Mouse (Mus musculus): Measurements from ENCODE around the gene Syf2. TPM values are rescaled to one million over a fixed set of nuclear protein-coding genes. Genes with fewer than 3 reads are reported as not detected.
"Not testable (repeated sequence)": the region's sequence is repeated elsewhere in the genome, so short reads cannot be mapped to it uniquely, and the experiment has no call there.

Syf2 gene
- 64.1 and 73.0 TPM in 2 replicates for polyA plus RNA-seq (2014; fragmentation: Nextera tagmentation; extraction: Ambion mirVana)

DNA sequence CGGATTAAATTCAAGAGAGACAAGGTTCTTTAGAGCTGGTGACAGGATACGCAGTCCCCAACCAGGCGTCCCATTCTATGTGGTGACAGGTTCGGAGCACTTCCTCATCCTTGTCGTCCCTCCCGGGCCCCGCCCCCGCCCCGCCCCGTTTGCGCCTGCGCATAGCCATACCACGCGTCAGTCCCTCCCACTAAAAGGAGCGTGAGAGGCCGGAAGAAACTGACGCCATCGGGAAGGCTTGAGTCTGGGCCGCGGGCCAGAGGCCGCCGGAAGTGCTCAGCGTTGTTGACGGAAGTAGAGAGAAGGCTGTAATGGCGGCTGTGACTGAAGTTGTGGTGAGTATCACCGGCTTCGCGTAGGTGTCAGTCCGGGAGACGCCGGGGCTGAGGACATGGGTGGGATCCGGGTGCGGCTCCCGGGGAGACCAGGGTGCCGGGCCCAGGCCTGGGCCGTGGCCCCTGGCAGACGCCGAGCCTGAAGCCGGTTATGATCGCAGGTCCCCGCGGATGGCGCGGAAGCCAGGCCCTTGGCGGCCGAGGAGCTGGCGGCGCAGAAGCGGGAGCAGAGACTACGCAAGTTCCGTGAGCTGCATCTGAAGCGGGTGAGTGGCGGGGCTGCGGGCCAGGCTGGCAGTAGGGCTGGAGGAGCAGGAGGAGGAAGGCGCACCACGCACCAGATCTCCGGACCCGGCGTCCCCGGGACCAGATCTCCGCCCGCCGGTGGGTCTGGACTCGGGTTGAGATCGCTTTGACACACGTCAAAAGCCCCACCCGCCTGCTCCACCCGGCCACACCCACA is at the start of gene Syf2:
Syf2 (plus strand) TSS at position 215 of the 798 bp plus-strand sequence.
- peak; percentile 94 for ATAC-seq (ENCODE audit: insufficient read depth, low FRiP score, low TSS enrichment)
- H3K4me2 ChIP-seq (ENCODE audit: low read depth) = peak within 1 kb of the TSS; percentile 92
- peak within 1 kb of the TSS; percentile 91 for H3K4me3 ChIP-seq (ENCODE audit: low read depth, low read length)
- no peaks in the 10 kb centered on the region for H3K27me3 ChIP-seq (ENCODE audit: control insufficient read depth, insufficient read depth, low read length)
- peak; percentile 96 for DNase-seq (ENCODE audit: low spot score)
- H3K36me3 ChIP-seq (ENCODE audit: control insufficient read depth, insufficient read depth, low read length) = peaks cover 10% of the 10 kb centered on the region; the same call in 1 of the 2 replicates
- no peaks in the 10 kb centered on the region for H3K4me1 ChIP-seq (ENCODE audit: control insufficient read depth, insufficient read depth, low read length)
- peak within 1 kb of the TSS; percentile 45 for H3K27ac ChIP-seq (ENCODE audit: low read depth, low read length)
- WGBS = under 1% methylated on average over 68 of the region's 68 CpGs
- peak within 1 kb of the TSS; percentile 53 for H3K9ac ChIP-seq (ENCODE audit: low read length)
- H3K9me3 ChIP-seq (ENCODE audit: control insufficient read depth, low read length) = no peaks in the 10 kb centered on the region

DNA sequence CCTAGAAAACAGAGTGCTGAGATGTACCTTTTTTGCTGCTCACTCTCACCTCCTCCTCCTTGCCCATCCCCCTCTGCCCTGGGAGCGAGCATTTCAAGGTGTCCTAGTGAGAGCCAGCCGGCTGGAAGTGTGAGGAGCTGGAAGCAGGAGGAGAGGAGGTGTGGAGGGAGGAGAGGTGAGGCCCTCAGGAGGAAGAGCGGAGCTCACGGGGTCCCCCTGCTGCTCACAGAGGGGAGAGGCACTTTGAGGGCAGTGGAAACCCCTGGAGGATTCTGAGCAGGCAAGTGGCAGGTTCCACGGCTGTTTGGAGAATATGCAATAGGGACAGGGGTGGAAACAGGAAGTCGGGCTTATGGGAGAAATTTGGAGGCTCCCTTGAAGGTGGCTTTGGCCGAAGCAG is 47.4 kb upstream of the Syf2 start:
- H3K36me3 ChIP-seq (ENCODE audit: control insufficient read depth, insufficient read depth, low read length) = no peaks in the 10 kb centered on the region
- no peak overlapping the region for H3K4me3 ChIP-seq (ENCODE audit: low read depth, low read length)
- peak; percentile 40 for DNase-seq (ENCODE audit: low spot score)
- H3K9ac ChIP-seq (ENCODE audit: low read length) = no peak overlapping the region
- no peak for ATAC-seq (ENCODE audit: insufficient read depth, low FRiP score, low TSS enrichment)
- 0 out of 2 replicates have a peak, but pooled peaks cover 5% of the 10 kb centered on the region for H3K4me1 ChIP-seq (ENCODE audit: control insufficient read depth, insufficient read depth, low read length)
- H3K27me3 ChIP-seq (ENCODE audit: control insufficient read depth, insufficient read depth, low read length) = no peaks in the 10 kb centered on the region
- no peaks in the 10 kb centered on the region for H3K9me3 ChIP-seq (ENCODE audit: control insufficient read depth, low read length)
- H3K4me2 ChIP-seq (ENCODE audit: low read depth) = no peak overlapping the region
- no peak overlapping the region for H3K27ac ChIP-seq (ENCODE audit: low read depth, low read length)
- WGBS = 33% methylated on average over 7 of the region's 7 CpGs

DNA sequence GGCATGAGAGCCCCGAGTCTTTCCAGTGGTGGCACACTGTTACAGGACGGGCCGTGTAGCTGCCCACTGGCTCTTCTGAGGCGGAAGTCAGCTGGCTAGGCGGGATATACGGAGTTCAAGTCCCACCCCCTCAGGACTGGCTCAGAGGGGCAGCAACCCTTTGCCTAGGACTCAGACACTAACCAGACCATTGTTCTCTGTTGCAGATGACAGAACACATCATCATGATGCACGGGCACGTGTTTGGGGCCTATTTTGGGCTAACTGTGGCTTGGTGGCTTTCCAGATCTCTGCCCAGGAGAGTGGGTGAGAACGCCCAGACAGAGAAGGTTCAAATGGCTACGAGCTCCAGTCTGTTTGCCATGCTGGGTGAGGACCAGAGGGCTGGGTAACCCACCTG is 46.9 kb upstream of the Syf2 start:
- Histone ChIP-seq H3K9ac (ENCODE audit: low read length) (no peak overlapping the region), H3K4me3 (ENCODE audit: low read depth, low read length) (no peak overlapping the region), H3K27me3 (ENCODE audit: control insufficient read depth, insufficient read depth, low read length) (no peaks in the 10 kb centered on the region), H3K36me3 (ENCODE audit: control insufficient read depth, insufficient read depth, low read length) (no peaks in the 10 kb centered on the region), H3K4me1 (ENCODE audit: control insufficient read depth, insufficient read depth, low read length) (0 out of 2 replicates have a peak, but pooled peaks cover 5% of the 10 kb centered on the region), H3K4me2 (ENCODE audit: low read depth) (no peak overlapping the region), H3K27ac (ENCODE audit: low read depth, low read length) (no peak overlapping the region), H3K9me3 (ENCODE audit: control insufficient read depth, low read length) (no peaks in the 10 kb centered on the region)
- ATAC-seq (ENCODE audit: insufficient read depth, low FRiP score, low TSS enrichment) = no peak
- DNase-seq (ENCODE audit: low spot score) = no peak
- WGBS = 87% methylated on average over 10 of the region's 10 CpGs

DNA sequence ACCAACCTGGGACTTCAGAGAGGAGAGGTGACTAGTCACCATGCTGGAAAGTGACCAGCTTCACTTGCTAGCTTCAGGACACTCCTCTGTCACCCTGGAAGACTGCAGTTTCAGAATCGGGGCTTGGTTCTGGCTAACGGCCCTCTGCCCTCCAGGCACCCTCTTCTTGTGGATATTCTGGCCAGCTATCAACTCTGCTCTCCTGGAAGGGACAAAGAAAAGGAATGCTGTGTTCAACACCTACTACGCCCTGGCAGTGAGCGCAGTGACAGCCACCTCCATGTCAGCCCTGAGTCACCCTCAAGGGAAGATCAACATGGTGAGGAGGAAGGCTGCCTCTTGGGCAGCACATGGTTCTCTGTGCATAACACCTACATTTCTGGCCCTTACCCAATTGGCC is 46.3 kb upstream of the Syf2 start:
- ATAC-seq (ENCODE audit: insufficient read depth, low FRiP score, low TSS enrichment) (no peak), DNase-seq (ENCODE audit: low spot score) (no peak)
- no peaks in the 10 kb centered on the region for H3K36me3 ChIP-seq (ENCODE audit: control insufficient read depth, insufficient read depth, low read length)
- 0 out of 2 replicates have a peak, but pooled peaks cover 4% of the 10 kb centered on the region for H3K4me1 ChIP-seq (ENCODE audit: control insufficient read depth, insufficient read depth, low read length)
- no peak overlapping the region for H3K4me2 ChIP-seq (ENCODE audit: low read depth)
- H3K9ac ChIP-seq (ENCODE audit: low read length) = no peak overlapping the region
- no peak overlapping the region for H3K27ac ChIP-seq (ENCODE audit: low read depth, low read length)
- no peak overlapping the region for H3K4me3 ChIP-seq (ENCODE audit: low read depth, low read length)
- WGBS = 91% methylated on average over 4 of the region's 4 CpGs
- H3K27me3 ChIP-seq (ENCODE audit: control insufficient read depth, insufficient read depth, low read length) = no peaks in the 10 kb centered on the region
- no peaks in the 10 kb centered on the region for H3K9me3 ChIP-seq (ENCODE audit: control insufficient read depth, low read length)

DNA sequence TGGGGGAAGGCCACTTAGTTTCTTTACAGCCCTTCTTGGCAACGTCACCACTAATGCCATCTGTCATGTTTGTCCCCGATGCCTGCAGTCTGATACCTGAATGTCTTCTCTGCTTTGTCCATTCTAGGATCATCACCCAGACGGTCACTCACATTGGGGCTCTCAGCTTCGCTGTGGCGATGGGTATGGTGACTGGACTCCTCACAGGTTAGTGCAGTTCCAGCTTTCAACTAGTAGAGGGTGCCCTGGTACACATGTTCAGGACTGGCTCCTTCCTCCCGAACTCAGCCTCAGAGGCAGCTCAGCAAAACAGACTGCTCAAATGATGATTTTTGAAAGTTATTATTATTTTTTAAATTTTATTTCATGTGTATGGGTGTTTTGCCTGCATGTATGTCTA is 38.6 kb upstream of the Syf2 start:
- no peaks in the 10 kb centered on the region for H3K4me1 ChIP-seq (ENCODE audit: control insufficient read depth, insufficient read depth, low read length)
- no peak for DNase-seq (ENCODE audit: low spot score)
- no peak overlapping the region for H3K27ac ChIP-seq (ENCODE audit: low read depth, low read length)
- no peak overlapping the region for H3K4me2 ChIP-seq (ENCODE audit: low read depth)
- ATAC-seq (ENCODE audit: insufficient read depth, low FRiP score, low TSS enrichment) = no peak
- no peak overlapping the region for H3K9ac ChIP-seq (ENCODE audit: low read length)
- no peaks in the 10 kb centered on the region for H3K27me3 ChIP-seq (ENCODE audit: control insufficient read depth, insufficient read depth, low read length)
- H3K9me3 ChIP-seq (ENCODE audit: control insufficient read depth, low read length) = no peaks in the 10 kb centered on the region
- peaks cover 4% of the 10 kb centered on the region for H3K36me3 ChIP-seq (ENCODE audit: control insufficient read depth, insufficient read depth, low read length)
- WGBS = 83% methylated on average over 6 of the region's 6 CpGs
- no peak overlapping the region for H3K4me3 ChIP-seq (ENCODE audit: low read depth, low read length)

DNA sequence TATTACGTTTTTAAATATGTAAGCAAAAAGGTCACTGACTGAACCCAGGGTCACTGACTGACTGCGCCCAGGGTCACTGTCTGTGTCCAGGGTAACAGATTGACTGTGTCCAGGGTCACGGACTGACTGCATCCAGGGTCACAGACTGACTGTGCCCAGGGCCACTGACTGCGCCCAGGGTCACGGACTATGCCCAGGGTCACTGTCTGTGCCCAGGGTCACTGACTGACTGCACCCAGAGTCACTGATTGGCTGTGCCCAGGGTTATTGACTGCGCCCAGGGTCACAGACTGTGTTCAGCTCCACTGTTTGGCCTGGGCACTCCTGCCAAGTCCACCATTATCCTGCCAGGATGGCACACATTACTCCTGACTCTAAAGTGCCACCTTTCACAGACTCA is 33.4 kb upstream of the Syf2 start:
- Histone ChIP-seq H3K4me3 (ENCODE audit: low read depth, low read length) (no peak overlapping the region), H3K4me1 (ENCODE audit: control insufficient read depth, insufficient read depth, low read length) (no peaks in the 10 kb centered on the region), H3K36me3 (ENCODE audit: control insufficient read depth, insufficient read depth, low read length) (peaks cover 15% of the 10 kb centered on the region), H3K27me3 (ENCODE audit: control insufficient read depth, insufficient read depth, low read length) (no peaks in the 10 kb centered on the region), H3K9ac (ENCODE audit: low read length) (no peak overlapping the region), H3K9me3 (ENCODE audit: control insufficient read depth, low read length) (no peaks in the 10 kb centered on the region), H3K4me2 (ENCODE audit: low read depth) (no peak overlapping the region), H3K27ac (ENCODE audit: low read depth, low read length) (no peak overlapping the region)
- WGBS = 92% methylated on average over 6 of the region's 6 CpGs
- DNase-seq (ENCODE audit: low spot score) = no peak
- no peak for ATAC-seq (ENCODE audit: insufficient read depth, low FRiP score, low TSS enrichment)

DNA sequence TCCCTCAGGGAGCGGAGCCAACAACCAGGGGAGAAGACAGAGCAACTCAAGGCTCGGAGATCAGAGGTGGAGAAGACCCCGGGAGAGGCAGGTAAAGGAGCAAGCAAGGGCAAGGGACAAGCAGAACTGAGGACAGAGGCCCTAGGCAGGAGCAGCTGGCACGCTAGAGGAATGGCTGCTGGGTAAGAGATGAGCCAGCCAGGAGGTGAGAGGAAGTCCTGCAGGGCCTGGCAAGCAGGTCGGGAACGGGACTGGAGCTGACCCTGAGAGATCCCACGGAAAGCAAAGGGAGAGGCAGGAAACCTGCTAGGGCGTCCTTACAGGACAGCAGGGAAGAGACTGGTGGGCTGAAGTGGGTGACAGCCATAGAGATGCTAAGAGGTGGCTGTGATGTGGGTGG is 29.6 kb upstream of the Syf2 start:
- DNase-seq (ENCODE audit: low spot score) (no peak), ATAC-seq (ENCODE audit: insufficient read depth, low FRiP score, low TSS enrichment) (no peak)
- peaks cover 25% of the 10 kb centered on the region for H3K36me3 ChIP-seq (ENCODE audit: control insufficient read depth, insufficient read depth, low read length)
- H3K4me1 ChIP-seq (ENCODE audit: control insufficient read depth, insufficient read depth, low read length) = no peaks in the 10 kb centered on the region
- H3K27ac ChIP-seq (ENCODE audit: low read depth, low read length) = no peak overlapping the region
- H3K9me3 ChIP-seq (ENCODE audit: control insufficient read depth, low read length) = no peaks in the 10 kb centered on the region
- H3K4me3 ChIP-seq (ENCODE audit: low read depth, low read length) = no peak overlapping the region
- no peak overlapping the region for H3K4me2 ChIP-seq (ENCODE audit: low read depth)
- WGBS = 92% methylated on average over 8 of the region's 8 CpGs
- no peaks in the 10 kb centered on the region for H3K27me3 ChIP-seq (ENCODE audit: control insufficient read depth, insufficient read depth, low read length)
- H3K9ac ChIP-seq (ENCODE audit: low read length) = no peak overlapping the region

DNA sequence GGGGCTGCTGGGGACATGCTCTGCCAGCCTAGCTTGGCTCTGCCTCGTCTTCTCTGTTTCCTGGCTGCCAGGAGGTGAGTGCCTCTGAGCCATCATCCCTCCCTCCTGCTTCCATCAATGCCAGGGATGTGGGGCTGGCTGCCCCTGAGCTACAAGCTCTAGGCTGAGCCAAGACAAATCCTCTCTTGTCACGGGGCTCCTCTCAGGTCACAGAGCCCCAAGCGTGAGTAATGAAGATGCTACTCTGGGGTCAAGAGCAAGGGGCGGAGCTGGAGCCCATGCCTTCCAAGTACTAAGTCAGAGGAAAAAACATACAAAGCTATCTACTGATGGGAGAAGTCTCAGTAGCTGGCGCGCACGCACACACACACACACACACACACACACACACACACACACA is 27.7 kb upstream of the Syf2 start:
- no peak for ATAC-seq (ENCODE audit: insufficient read depth, low FRiP score, low TSS enrichment)

DNA sequence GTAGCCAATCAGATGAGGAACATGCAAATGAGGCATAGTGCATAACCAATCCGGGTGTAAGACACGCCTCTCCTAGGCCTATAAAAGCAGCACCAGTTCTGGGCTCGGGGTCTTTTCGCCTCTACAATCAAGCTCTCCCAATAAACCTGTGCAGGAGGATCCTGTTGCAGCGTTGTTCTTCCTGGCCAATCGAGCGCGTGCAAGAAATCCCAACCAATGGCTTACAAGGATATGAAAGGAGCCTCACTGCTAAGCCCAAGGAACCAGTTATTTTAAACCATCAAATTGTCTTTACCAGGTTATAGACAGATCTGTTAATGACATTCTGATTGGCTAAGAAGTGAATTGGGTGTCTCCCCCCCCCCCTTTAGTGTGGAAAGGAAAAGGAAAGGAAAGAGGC is 19.3 kb upstream of the Syf2 start:
- H3K4me1 ChIP-seq (ENCODE audit: control insufficient read depth, insufficient read depth, low read length); H3K27me3 ChIP-seq (ENCODE audit: control insufficient read depth, insufficient read depth, low read length); H3K9me3 ChIP-seq (ENCODE audit: control insufficient read depth, low read length); H3K9ac ChIP-seq (ENCODE audit: low read length); DNase-seq (ENCODE audit: low spot score); H3K4me3 ChIP-seq (ENCODE audit: low read depth, low read length); H3K27ac ChIP-seq (ENCODE audit: low read depth, low read length); ATAC-seq (ENCODE audit: insufficient read depth, low FRiP score, low TSS enrichment); H3K36me3 ChIP-seq (ENCODE audit: control insufficient read depth, insufficient read depth, low read length); H3K4me2 ChIP-seq (ENCODE audit: low read depth): not testable (repeated sequence)
- WGBS = 93% methylated on average over 6 of the region's 8 CpGs

More for the DNA sequence above, 27.7 kb upstream of the Syf2 start:
- H3K9me3 ChIP-seq (ENCODE audit: control insufficient read depth, low read length) = no peaks in the 10 kb centered on the region
- H3K4me1 ChIP-seq (ENCODE audit: control insufficient read depth, insufficient read depth, low read length) = no peaks in the 10 kb centered on the region
- no peak overlapping the region for H3K4me2 ChIP-seq (ENCODE audit: low read depth)
- H3K9ac ChIP-seq (ENCODE audit: low read length) = no peak overlapping the region
- no peaks in the 10 kb centered on the region for H3K27me3 ChIP-seq (ENCODE audit: control insufficient read depth, insufficient read depth, low read length)
- H3K4me3 ChIP-seq (ENCODE audit: low read depth, low read length) = no peak overlapping the region
- 73% methylated on average over 7 of the region's 7 CpGs for WGBS
- no peak overlapping the region for H3K27ac ChIP-seq (ENCODE audit: low read depth, low read length)
- H3K36me3 ChIP-seq (ENCODE audit: control insufficient read depth, insufficient read depth, low read length) = peaks cover 19% of the 10 kb centered on the region
- no peak for DNase-seq (ENCODE audit: low spot score)
